Mouse (Mus musculus): ENCODE measurements around the gene Olfr657. TPM values are rescaled to one million over a fixed set of nuclear protein-coding genes. Genes with fewer than 3 reads are reported as not detected.

The Olfr657 gene
- not detected for polyA plus RNA-seq (2015; fragmentation: Illumina TruSeq; extraction: RNeasy Lipid Tissue Mini Kit (QIAGEN cat#74804); ENCODE audit: low read depth, low replicate concordance)

DNA sequence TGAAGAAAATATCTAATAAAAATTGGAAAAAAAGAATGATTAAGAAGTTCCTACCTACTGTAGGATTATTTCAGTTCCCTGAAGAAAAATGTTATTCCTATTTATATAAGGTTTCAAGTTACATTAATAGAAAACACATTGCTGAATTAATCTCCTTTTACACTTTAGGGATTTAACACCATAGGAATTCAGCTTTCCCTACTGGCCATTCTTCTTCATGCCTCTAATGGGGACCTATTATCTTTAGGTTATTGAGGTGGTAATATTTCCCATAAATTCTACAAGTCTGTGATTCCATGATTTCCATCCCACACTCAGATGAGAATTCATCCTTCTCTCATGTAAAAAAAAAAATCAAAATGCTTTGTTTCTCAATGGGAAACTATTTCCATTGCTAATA, at the start of gene Olfr657:
TSS of gene Olfr657 (plus strand) at position 301 of the 400 bp plus-strand sequence.

DNA sequence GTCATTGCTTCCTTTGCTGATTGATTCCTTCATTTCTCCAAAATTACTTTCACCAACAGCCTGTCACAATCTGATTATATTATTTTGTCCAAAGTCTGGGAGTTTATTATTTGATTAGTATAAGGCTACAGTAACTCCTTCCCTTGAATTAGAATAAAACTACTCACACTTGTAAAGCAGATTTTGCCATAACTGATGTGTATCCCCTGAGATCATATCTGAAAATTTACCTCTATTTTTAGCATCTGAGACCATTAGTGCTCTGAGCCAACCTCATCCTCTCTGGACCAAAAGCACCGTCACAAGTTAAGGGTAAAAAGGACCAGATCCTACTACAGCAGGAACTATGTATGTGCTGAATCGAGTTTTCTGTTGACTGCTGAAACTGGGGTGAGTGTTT, 47.6 kb upstream of the Olfr657 start, which contains the start of gene Olfr653:
TSS of gene Olfr653 (plus strand) at position 301 of the 400 bp plus-strand sequence.

DNA sequence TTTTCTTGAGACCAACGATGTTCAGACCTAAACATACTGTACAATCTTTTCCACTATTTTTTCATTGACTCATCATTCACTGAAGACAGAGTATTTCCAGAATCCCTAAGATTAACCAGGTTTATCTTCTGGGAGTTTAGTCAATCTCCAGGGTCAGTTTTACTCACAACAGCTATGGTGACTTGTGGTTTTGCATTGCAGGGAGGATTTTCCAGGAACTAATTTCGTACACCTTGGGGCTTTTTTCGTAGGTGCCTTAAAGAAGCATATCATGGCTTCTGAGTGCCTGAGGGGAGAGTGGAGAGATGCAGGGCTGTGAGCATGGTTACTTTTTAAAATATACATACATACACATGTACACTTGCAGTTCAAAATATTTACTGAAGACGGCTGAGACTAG, 37.9 kb upstream of the Olfr657 start, which contains the start of gene Olfr654:
TSS of gene Olfr654 (plus strand) at position 301 of the 400 bp plus-strand sequence.

DNA sequence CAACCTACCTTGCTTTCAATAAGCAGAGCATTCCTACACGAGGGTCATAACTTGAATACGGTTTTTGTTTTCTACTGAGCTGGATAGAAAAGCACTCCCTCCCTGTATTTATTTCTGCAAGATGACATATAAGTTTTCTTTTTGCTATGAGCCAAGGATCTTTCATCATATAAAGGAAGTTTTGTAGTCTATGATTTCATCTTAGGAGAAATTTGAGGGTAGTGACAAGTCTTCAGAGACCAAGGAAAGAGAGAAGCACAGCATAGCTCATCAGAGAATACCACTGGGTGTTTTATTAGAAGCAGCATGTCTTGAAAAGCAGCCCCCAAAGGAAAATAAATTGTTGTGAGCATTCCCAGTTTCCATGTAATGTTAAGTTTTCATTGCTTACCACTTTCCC, 22.9 kb upstream of the Olfr657 start, which contains the start of gene Olfr655:
TSS of gene Olfr655 (minus strand) at position 101 of the 400 bp plus-strand sequence.

DNA sequence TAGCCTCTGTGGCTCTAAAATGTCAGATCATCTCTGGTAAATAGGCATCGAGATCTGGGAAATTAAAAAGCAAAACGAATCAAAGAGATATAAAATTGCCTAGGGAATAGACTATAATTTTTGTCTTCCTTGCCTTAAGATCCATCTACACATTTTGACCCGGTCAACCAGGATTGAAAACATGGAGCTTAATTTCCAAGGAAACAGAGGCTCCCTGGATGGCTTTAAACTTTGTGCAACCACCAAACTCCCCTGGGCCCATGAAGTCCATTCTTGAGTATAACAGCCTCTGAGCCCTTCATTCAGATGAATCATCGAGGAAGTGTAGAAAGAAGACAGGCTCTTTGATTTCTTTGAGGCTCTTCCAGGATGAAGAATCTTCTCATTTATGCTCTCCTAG, 10.9 kb upstream of the Olfr657 start, which contains the start of gene Olfr656:
TSS of gene Olfr656 (plus strand) at position 301 of the 400 bp plus-strand sequence.

DNA sequence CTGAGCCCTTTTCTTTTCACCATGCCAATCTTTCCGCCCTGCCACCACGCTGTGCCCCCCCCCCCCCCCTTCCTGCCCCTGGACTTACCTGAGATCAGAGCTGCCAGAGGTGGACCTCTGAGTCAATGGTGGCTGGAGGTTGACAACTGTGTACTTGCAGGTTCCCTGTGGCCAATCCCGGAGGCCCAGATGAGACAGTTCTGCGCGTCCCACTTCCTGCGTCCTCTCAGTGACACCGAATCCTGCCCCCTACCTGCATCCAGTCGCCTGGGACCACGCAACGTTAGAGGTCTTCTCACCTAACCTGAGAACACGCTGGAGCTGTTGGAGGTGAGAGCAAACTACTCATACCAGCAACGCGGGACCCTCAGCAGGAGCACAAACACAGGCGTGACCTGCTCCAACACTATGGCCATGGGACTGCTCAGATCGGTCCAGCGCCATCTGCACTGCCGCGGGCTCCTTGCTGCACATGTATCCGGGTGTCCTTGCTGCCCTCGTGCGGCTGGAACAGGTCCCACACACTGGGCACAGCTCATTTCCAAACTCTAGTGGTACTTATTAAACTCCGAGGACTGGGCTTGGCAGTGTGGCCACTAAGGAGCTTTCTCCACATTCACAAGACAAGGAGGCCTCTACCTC, 22.4 kb downstream of the Olfr657 start, which contains the start of gene Olfr658:
TSS of gene Olfr658 (minus strand) at position 465 of the 642 bp plus-strand sequence.

DNA sequence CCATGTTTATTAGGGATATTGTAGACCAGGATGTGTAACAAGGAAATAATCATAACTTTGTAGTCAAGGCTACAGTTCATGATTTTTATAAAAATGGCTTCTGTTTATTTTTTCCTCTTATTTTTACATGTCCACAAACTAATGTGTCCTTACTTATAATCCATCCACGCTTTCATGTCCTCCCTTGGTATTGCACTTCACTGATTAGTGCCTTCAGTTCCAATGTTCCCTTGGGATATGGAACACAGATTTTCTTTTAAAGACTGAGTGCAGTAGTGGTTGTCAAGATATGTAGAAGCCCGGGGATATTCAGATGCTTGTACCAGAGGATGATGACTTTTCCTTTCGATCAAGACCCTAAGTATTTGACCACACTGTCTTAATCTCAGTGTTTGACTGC, 41.9 kb downstream of the Olfr657 start, which contains the start of gene Olfr659:
TSS of gene Olfr659 (plus strand) at position 301 of the 400 bp plus-strand sequence.

DNA sequence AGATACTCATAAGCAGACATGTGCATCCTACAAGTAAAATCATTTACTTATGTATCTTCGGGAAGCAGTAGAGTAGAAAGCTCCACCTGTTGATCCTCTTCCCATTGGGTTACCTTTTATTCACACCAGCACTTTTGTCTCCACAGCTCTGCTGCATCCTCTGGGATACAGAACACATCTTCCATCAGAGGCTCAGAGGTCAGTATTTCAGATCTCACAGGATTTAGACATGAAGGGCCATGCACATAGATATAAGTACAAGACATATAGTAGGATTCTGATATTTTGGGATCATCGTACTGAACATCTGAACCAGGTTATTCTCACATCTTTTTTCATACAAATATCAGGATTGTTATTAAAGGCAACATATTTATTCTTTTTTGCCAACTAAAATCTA, 61.6 kb downstream of the Olfr657 start, which contains the start of gene Olfr661:
TSS of gene Olfr661 (plus strand) at position 301 of the 400 bp plus-strand sequence.

Other genes starting within 250 kb of the Olfr657 start
- not detected for gene Trim30c, start 224.0 kb upstream of the Olfr657 start, polyA plus RNA-seq (2015; fragmentation: Illumina TruSeq; extraction: RNeasy Lipid Tissue Mini Kit (QIAGEN cat#74804); ENCODE audit: low read depth, low replicate concordance)
- 1.9 TPM for gene Trim30a, start 159.6 kb upstream of the Olfr657 start, polyA plus RNA-seq (2015; fragmentation: Illumina TruSeq; extraction: RNeasy Lipid Tissue Mini Kit (QIAGEN cat#74804); ENCODE audit: low read depth, low replicate concordance)
- gene Trim30d, start 116.9 kb upstream of the Olfr657 start, polyA plus RNA-seq (2015; fragmentation: Illumina TruSeq; extraction: RNeasy Lipid Tissue Mini Kit (QIAGEN cat#74804); ENCODE audit: low read depth, low replicate concordance), result 1.5 TPM
- gene Olfr651, start 74.7 kb upstream of the Olfr657 start, polyA plus RNA-seq (2015; fragmentation: Illumina TruSeq; extraction: RNeasy Lipid Tissue Mini Kit (QIAGEN cat#74804); ENCODE audit: low read depth, low replicate concordance), result not detected
- not detected for gene Olfr652, start 63.9 kb upstream of the Olfr657 start, polyA plus RNA-seq (2015; fragmentation: Illumina TruSeq; extraction: RNeasy Lipid Tissue Mini Kit (QIAGEN cat#74804); ENCODE audit: low read depth, low replicate concordance)
- not detected for gene Olfr653, start 47.5 kb upstream of the Olfr657 start, polyA plus RNA-seq (2015; fragmentation: Illumina TruSeq; extraction: RNeasy Lipid Tissue Mini Kit (QIAGEN cat#74804); ENCODE audit: low read depth, low replicate concordance)
- gene Olfr654, start 37.8 kb upstream of the Olfr657 start, polyA plus RNA-seq (2015; fragmentation: Illumina TruSeq; extraction: RNeasy Lipid Tissue Mini Kit (QIAGEN cat#74804); ENCODE audit: low read depth, low replicate concordance), result not detected
- gene Olfr655, start 23.0 kb upstream of the Olfr657 start, polyA plus RNA-seq (2015; fragmentation: Illumina TruSeq; extraction: RNeasy Lipid Tissue Mini Kit (QIAGEN cat#74804); ENCODE audit: low read depth, low replicate concordance), result not detected
- not detected for gene Olfr656, start 10.8 kb upstream of the Olfr657 start, polyA plus RNA-seq (2015; fragmentation: Illumina TruSeq; extraction: RNeasy Lipid Tissue Mini Kit (QIAGEN cat#74804); ENCODE audit: low read depth, low replicate concordance)
- gene Olfr658, start 22.5 kb downstream of the Olfr657 start, polyA plus RNA-seq (2015; fragmentation: Illumina TruSeq; extraction: RNeasy Lipid Tissue Mini Kit (QIAGEN cat#74804); ENCODE audit: low read depth, low replicate concordance), result 0.19 TPM
- gene Olfr659, start 42.0 kb downstream of the Olfr657 start, polyA plus RNA-seq (2015; fragmentation: Illumina TruSeq; extraction: RNeasy Lipid Tissue Mini Kit (QIAGEN cat#74804); ENCODE audit: low read depth, low replicate concordance), result not detected
- not detected for gene Olfr661, start 61.7 kb downstream of the Olfr657 start, polyA plus RNA-seq (2015; fragmentation: Illumina TruSeq; extraction: RNeasy Lipid Tissue Mini Kit (QIAGEN cat#74804); ENCODE audit: low read depth, low replicate concordance)
- not detected for gene Usp17le, start 152.7 kb downstream of the Olfr657 start, polyA plus RNA-seq (2015; fragmentation: Illumina TruSeq; extraction: RNeasy Lipid Tissue Mini Kit (QIAGEN cat#74804); ENCODE audit: low read depth, low replicate concordance)
- not detected for gene Usp17lb, start 217.8 kb downstream of the Olfr657 start, polyA plus RNA-seq (2015; fragmentation: Illumina TruSeq; extraction: RNeasy Lipid Tissue Mini Kit (QIAGEN cat#74804); ENCODE audit: low read depth, low replicate concordance)
- not detected for gene Usp17la, start 232.2 kb downstream of the Olfr657 start, polyA plus RNA-seq (2015; fragmentation: Illumina TruSeq; extraction: RNeasy Lipid Tissue Mini Kit (QIAGEN cat#74804); ENCODE audit: low read depth, low replicate concordance)